Mouse (Mus musculus) spleen, adult 2 months (tissue): ENCODE measurements around the gene Pced1a. TPM values are rescaled to one million over a fixed set of nuclear protein-coding genes. Genes with fewer than 3 reads are reported as not detected.

ENCODE experiments used
- DNase-seq, 2 experiments: peaks; one replicate each; pipeline versions ENCODE4 v3.0.0 to v3.0.0-alpha.2; 2012 to 2021; ENCODE audit warnings: low spot score in 2 of 2, low read depth in 1 of 2
- H3K27ac ChIP-seq: fragments of 200-500 bp; 2 replicates; pipeline ENCODE4 v1.5.1; 2012; ENCODE audit warnings: low read length, inconsistent platforms; ENCODE audit not compliant: insufficient read depth
- H3K27me3 ChIP-seq: fragments of 200-500 bp; 2 replicates; pipeline ENCODE4 v1.6.1; 2012; ENCODE audit warnings: mild to moderate bottlenecking, moderate library complexity, low read length, inconsistent platforms; ENCODE audit not compliant: control insufficient read depth, insufficient read depth
- H3K36me3 ChIP-seq: fragments of 200-500 bp; 2 replicates; pipeline ENCODE4 v1.6.1; 2012; ENCODE audit warnings: mild to moderate bottlenecking, low read length, inconsistent platforms; ENCODE audit not compliant: control insufficient read depth, insufficient read depth
- H3K4me1 ChIP-seq: fragments of 200-500 bp; 2 replicates; pipeline ENCODE4 v1.6.1; 2011; ENCODE audit warnings: inconsistent platforms; ENCODE audit not compliant: control insufficient read depth, insufficient read depth, insufficient read length
- H3K4me3 ChIP-seq: fragments of 200-500 bp; 2 replicates; pipeline ENCODE4 v1.5.1; 2011; ENCODE audit warnings: mild to moderate bottlenecking, inconsistent platforms; ENCODE audit not compliant: insufficient read depth, insufficient read length; ENCODE audit errors: extremely low read depth
- CTCF ChIP-seq: fragments of 200-500 bp; IDR thresholded peaks from 2 replicates; pipeline ENCODE4 v1.5.1; 2011; ENCODE audit warnings: mild to moderate bottlenecking, inconsistent platforms; ENCODE audit not compliant: insufficient read depth, insufficient read length, insufficient replicate concordance; ENCODE audit errors: extremely low read depth
- POLR2A ChIP-seq: fragments of 200-500 bp; IDR thresholded peaks from 2 replicates; pipeline ENCODE4 v1.6.1; 2011; ENCODE audit warnings: low read depth, low read length, inconsistent platforms
- WGBS: fragments of 180-500 bp; shearing (Covaris S2); methylation state at CpG from one replicate; pipeline ENCODE4 v1.1.7; 2018; 5-methylcytosine and 5-hydroxymethylcytosine counted together
- polyA plus RNA-seq: library from polyadenylated mRNA; depleted of rRNA; stranded (reverse); fragments of >200 nt; gene quantifications from 2 replicates; pipeline ENCODE4 v1.2.3, GENCODE M21; 2012

Gene Pced1a
- polyA plus RNA-seq, 1 experiment = 33.2 TPM

GRCm38 (mm10) chr2:130406178-130406577 is 18.3 kb downstream of the Pced1a start, which contains the start of gene Tmem239:
Gene Tmem239 (plus strand): TSS chr2:130406478.
- WGBS = 89% methylated on average over 2 of the region's 2 CpGs
- Histone ChIP-seq H3K4me1 (no peaks in the 10 kb centered on the region), H3K36me3 (no peaks in the 10 kb centered on the region), H3K4me3 (no peak within 1 kb of the TSS), H3K27ac (no peak within 1 kb of the TSS), H3K27me3 (no peaks in the 10 kb centered on the region)
- no peak for TF ChIP-seq POLR2A
- no peak for TF ChIP-seq CTCF
- no peak for DNase-seq

- no peak within 1 kb of the TSS for H3K4me3 ChIP-seq
- H3K27me3 ChIP-seq = no peaks in the 10 kb centered on the region
- no peak for DNase-seq
- no peaks in the 10 kb centered on the region for H3K36me3 ChIP-seq
- H3K4me1 ChIP-seq = no peaks in the 10 kb centered on the region
- WGBS = 89% methylated on average over 1 of the region's 1 CpGs
- no peak for TF ChIP-seq CTCF
- TF ChIP-seq POLR2A = no peak
- H3K27ac ChIP-seq = no peak within 1 kb of the TSS
Observed at GRCm38 (mm10) chr2:130404939-130405338, 19.6 kb downstream of the Pced1a start, which contains the start of the genes Gm28372 and 1700020A23Rik. Gene Gm28372 (plus strand): TSS chr2:130405239. Gene 1700020A23Rik (plus strand): TSS chr2:130405259.

GRCm38 (mm10) chr2:130401891-130402290 is 22.6 kb downstream of the Pced1a start:
- 85% methylated on average over 4 of the region's 4 CpGs for WGBS
- DNase-seq = no peak
- no peak for TF ChIP-seq CTCF
- TF ChIP-seq POLR2A = no peak

GRCm38 (mm10) chr2:130400046-130400445 is 24.5 kb downstream of the Pced1a start:
- peaks cover 8% of the 10 kb centered on the region; the same call in 1 of the 2 replicates for H3K27me3 ChIP-seq
- no peak for DNase-seq
- TF ChIP-seq POLR2A (no peak), CTCF (no peak)
- no peak overlapping the region for H3K4me3 ChIP-seq
- H3K27ac ChIP-seq = no peak overlapping the region
- H3K4me1 ChIP-seq = no peaks in the 10 kb centered on the region; the same call in 1 of the 2 replicates
- H3K36me3 ChIP-seq = no peaks in the 10 kb centered on the region
- WGBS = 90% methylated on average over 1 of the region's 1 CpGs

More at GRCm38 (mm10) chr2:130401891-130402290, 22.6 kb downstream of the Pced1a start:
- Histone ChIP-seq H3K27ac (no peak overlapping the region), H3K36me3 (no peaks in the 10 kb centered on the region), H3K4me1 (no peaks in the 10 kb centered on the region; the same call in 1 of the 2 replicates), H3K4me3 (no peak overlapping the region), H3K27me3 (peaks cover 8% of the 10 kb centered on the region; the same call in 1 of the 2 replicates)

- TF ChIP-seq POLR2A = no peak
- TF ChIP-seq CTCF = no peak
- H3K27ac ChIP-seq = no peak overlapping the region
- H3K27me3 ChIP-seq = peaks cover 8% of the 10 kb centered on the region; the same call in 1 of the 2 replicates
- no peaks in the 10 kb centered on the region for H3K36me3 ChIP-seq
- H3K4me3 ChIP-seq = no peak overlapping the region
- no peak for DNase-seq
- 30% methylated on average over 13 of the region's 14 CpGs for WGBS
- H3K4me1 ChIP-seq = no peaks in the 10 kb centered on the region; the same call in 1 of the 2 replicates
Observed at GRCm38 (mm10) chr2:130398091-130398490, 26.4 kb downstream of the Pced1a start.

GRCm38 (mm10) chr2:130397186-130397985 is 27.1 kb downstream of the Pced1a start, which contains the start of gene Cpxm1:
Gene Cpxm1 (minus strand): TSS chr2:130397574.
- peaks cover 8% of the 10 kb centered on the region; the same call in 1 of the 2 replicates for H3K27me3 ChIP-seq
- no peaks in the 10 kb centered on the region; the same call in 1 of the 2 replicates for H3K4me1 ChIP-seq
- TF ChIP-seq POLR2A (no peak), CTCF (no peak)
- no peaks in the 10 kb centered on the region for H3K36me3 ChIP-seq
- WGBS = 5% methylated on average over 46 of the region's 53 CpGs
- H3K4me3 ChIP-seq = peak within 1 kb of the TSS; percentile 11; the same call in 1 of the 2 replicates
- no peak within 1 kb of the TSS for H3K27ac ChIP-seq
- DNase-seq = no peak
